ENCODE assay signal across 8 mouse cellular contexts in the genomic region with DNA sequence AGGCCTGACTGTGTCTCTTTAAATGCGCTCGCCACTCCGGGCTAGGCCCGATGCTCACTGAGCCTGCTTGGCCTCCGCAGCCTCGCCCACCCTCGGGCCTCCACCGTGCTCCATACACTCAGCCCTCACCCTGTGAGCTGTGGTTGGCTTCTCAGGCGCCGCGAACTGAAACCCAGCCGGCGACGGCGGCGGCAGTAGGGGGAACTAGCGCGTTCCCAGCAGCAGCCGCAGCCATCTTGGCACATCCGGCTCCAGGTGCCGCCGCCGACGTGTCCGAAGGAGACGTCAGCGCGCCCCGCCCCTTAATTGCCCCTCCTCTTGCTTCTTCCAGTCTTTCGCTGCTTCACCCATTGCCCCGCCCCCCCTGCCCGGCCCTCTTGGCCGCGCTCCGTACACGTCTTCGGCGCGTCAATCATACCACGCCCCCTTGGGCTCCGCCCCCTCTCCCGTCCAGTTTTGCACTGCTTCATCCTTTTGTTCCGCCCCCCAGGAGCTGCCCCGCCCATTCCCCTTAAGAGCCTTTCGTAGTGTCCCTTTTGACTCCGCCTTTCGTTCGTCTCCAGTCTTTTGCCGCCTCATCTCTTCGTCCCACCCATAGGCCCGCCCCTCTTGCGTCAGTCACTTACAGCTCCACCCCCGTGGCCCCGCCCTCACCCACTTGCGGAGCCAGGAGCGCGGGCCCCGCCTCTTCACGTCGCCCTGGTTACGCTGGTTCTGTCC. TPM values are rescaled to one million over a fixed set of nuclear protein-coding genes. Genes with fewer than 3 reads are reported as not detected.
A peak's percentile ranks its signal among the peaks of the same experiment; 100 is the strongest.
DNase-seq lines count a peak whose midpoint lies in the region; ATAC-seq lines count a peak whose summit lies in the region.

A gene (minus strand): TSS at position 271 of the 720 bp plus-strand sequence.

- H3K9me3 ChIP-seq in forebrain, embryonic 14.5 days (replicated peaks; ENCODE audit: control insufficient read depth, low read length) = no peaks in the 10 kb centered on the region
- no peaks in the 10 kb centered on the region for H3K9me3 ChIP-seq in neural tube, embryonic 15.5 days (replicated peaks)

- WGBS in forebrain, embryonic 14.5 days = under 1% methylated on average over 58 of the region's 61 CpGs
- under 1% methylated on average over 60 of the region's 61 CpGs for WGBS in neural tube, embryonic 15.5 days

- H3K4me1 ChIP-seq in forebrain, embryonic 14.5 days (ENCODE audit: control insufficient read depth, insufficient read depth, low read length) = peaks cover 27% of the 10 kb centered on the region
- peaks cover 64% of the 10 kb centered on the region for H3K4me1 ChIP-seq in neural tube, embryonic 15.5 days

- no peaks in the 10 kb centered on the region for H3K27me3 ChIP-seq in forebrain, embryonic 14.5 days (replicated peaks; ENCODE audit: control insufficient read depth, insufficient read depth, low read length)
- H3K27me3 ChIP-seq in neural tube, embryonic 15.5 days (replicated peaks) = no peaks in the 10 kb centered on the region

- peak; percentile 92 for ATAC-seq in forebrain, embryonic 14.5 days
- ATAC-seq in neural tube, embryonic 15.5 days (ENCODE audit: low FRiP score) = peak; percentile 95

- DNase-seq in ES-CJ7 (ENCODE audit: low read depth, low spot score) = peak; percentile 100
- peak; percentile 100 for DNase-seq in cerebellum, adult 11 months
- DNase-seq in forebrain, embryonic 14.5 days (ENCODE audit: low spot score) = peak; percentile 100
- peak; percentile 100 for DNase-seq in heart, postnatal 14 days
- DNase-seq in layer of hippocampus, adult 11-12 months (ENCODE audit: low spot score) = peak; percentile 100
- peak; percentile 100 for DNase-seq in lung, adult 18-20 months
- peak; percentile 100 for DNase-seq in testis, postnatal 14 days (ENCODE audit: low spot score)

- intact Hi-C loops in heart, postnatal 14 days (cut with DNase I) = loop anchor here (10.0 kb wide), 1 partner anchor 460 kb away; a partner anchor contains a TSS

- H3K36me3 ChIP-seq in forebrain, embryonic 14.5 days (ENCODE audit: control insufficient read depth, insufficient read depth, low read length) = peaks cover 19% of the 10 kb centered on the region
- peaks cover 17% of the 10 kb centered on the region for H3K36me3 ChIP-seq in neural tube, embryonic 15.5 days

- H3K27ac ChIP-seq in forebrain, embryonic 14.5 days (ENCODE audit: low read depth, low read length) = peak within 1 kb of the TSS; percentile 88
- peak within 1 kb of the TSS; percentile 94 for H3K27ac ChIP-seq in neural tube, embryonic 15.5 days (replicated peaks)

- H3K4me3 ChIP-seq in forebrain, embryonic 14.5 days (ENCODE audit: low read depth, low read length) = peak within 1 kb of the TSS; percentile 86
- H3K4me3 ChIP-seq in neural tube, embryonic 15.5 days (replicated peaks) = peak within 1 kb of the TSS; percentile 68

- peak within 1 kb of the TSS; percentile 95 for H3K4me2 ChIP-seq in forebrain, embryonic 14.5 days (ENCODE audit: low read length)
- H3K4me2 ChIP-seq in neural tube, embryonic 15.5 days = peak within 1 kb of the TSS; percentile 93

- peak within 1 kb of the TSS; percentile 88 for H3K9ac ChIP-seq in forebrain, embryonic 14.5 days (ENCODE audit: low read length)
- peak within 1 kb of the TSS; percentile 74 for H3K9ac ChIP-seq in neural tube, embryonic 15.5 days (replicated peaks)

RNA-seq across cellular contexts. Expression of the gene that starts here (rescaled TPM):
- 23.4 and 24.6 TPM in 2 replicates for polyA plus RNA-seq in forebrain, embryonic 14.5 days (2014; fragmentation: Nextera tagmentation; extraction: Ambion mirVana)
- 10 to 100 TPM; 37.4 to 40.5 TPM for total RNA-seq in heart, postnatal 14 days (2021)
- 16.7 and 17.2 TPM in 2 replicates for polyA plus RNA-seq in neural tube, embryonic 15.5 days (2015; fragmentation: Nextera tagmentation; extraction: Ambion mirVana)

Comparison
In these comparisons a context has a peak if more than half of its experiments do, and no peak if none do; other contexts are left out.
1. Peak in every context shown above with its lines: DNase-seq, ATAC-seq, H3K4me3 ChIP-seq and H3K27ac ChIP-seq.